Comparison of ENCODE assay signal across 22 mouse cellular contexts in genomic region chr1:20429056-20429394, GRCm38 (mm10).
A peak's percentile ranks its signal among the peaks of the same experiment; 100 is the strongest.
DNase-seq lines count a peak whose midpoint lies in the region; ATAC-seq and TF ChIP-seq lines count a peak whose summit lies in the region.
"Had no signal": no experiment of that assay in that cellular context is flagged by ENCODE, and none has a peak within 500 bp of the region (broad histone marks: within the 10 kb centered on the region; RNA-seq: fewer than 3 reads in every experiment).

No protein-coding gene starts in this region.

- peak; percentile 38; the same call in 1 of the 2 replicates for ATAC-seq in forebrain, embryonic 15.5 days (replicated peaks)
- no peak for ATAC-seq in forebrain, embryonic 11.5 days (replicated peaks; ENCODE audit: low FRiP score)
- ATAC-seq in midbrain, embryonic 14.5 days (ENCODE audit: low FRiP score, low TSS enrichment): no peak
- ATAC-seq in midbrain, embryonic 11.5 days (ENCODE audit: low FRiP score): no peak
- ATAC-seq in hindbrain, embryonic 14.5 days (ENCODE audit: low FRiP score): 0 out of 2 replicates have a peak, but pooled peaks have one; percentile 14
- 0 out of 2 replicates have a peak, but pooled peaks have one; percentile 13 for ATAC-seq in midbrain, postnatal 0 days (ENCODE audit: low FRiP score)
- ATAC-seq in erythroid progenitor cell, adult 5-6 weeks (replicated peaks; ENCODE audit: low FRiP score, poor library complexity, severe bottlenecking): no peak
- ATAC-seq: CD4-positive, CD25-positive, alpha-beta regulatory T cell, adult 4 months; intestine, embryonic 15.5 days had no signal

- H3K9ac ChIP-seq in forebrain, embryonic 15.5 days (replicated peaks): no peak overlapping the region
- no peak overlapping the region for H3K9ac ChIP-seq in forebrain, embryonic 11.5 days (ENCODE audit: low read length)
- H3K9ac ChIP-seq in midbrain, embryonic 14.5 days (replicated peaks; ENCODE audit: low read length): no peak overlapping the region
- no peak overlapping the region for H3K9ac ChIP-seq in midbrain, embryonic 11.5 days (ENCODE audit: low read length)
- H3K9ac ChIP-seq in hindbrain, embryonic 14.5 days: peak overlapping the region; percentile 43; the same call in 1 of the 2 replicates
- H3K9ac ChIP-seq in midbrain, postnatal 0 days (replicated peaks; ENCODE audit: low read length, poor library complexity, severe bottlenecking): peak overlapping the region; percentile 52; the same call in 1 of the 2 replicates
- H3K9ac ChIP-seq: embryonic facial prominence, embryonic 12.5 days; heart, embryonic 15.5 days; intestine, embryonic 15.5 days had no signal

- H3K9me3 ChIP-seq in forebrain, embryonic 15.5 days: no peaks in the 10 kb centered on the region
- H3K9me3 ChIP-seq in forebrain, embryonic 11.5 days (ENCODE audit: control insufficient read depth, low read length): no peaks in the 10 kb centered on the region
- H3K9me3 ChIP-seq in midbrain, embryonic 14.5 days (ENCODE audit: control insufficient read depth, low read length): no peaks in the 10 kb centered on the region
- no peaks in the 10 kb centered on the region for H3K9me3 ChIP-seq in midbrain, embryonic 11.5 days (ENCODE audit: control insufficient read depth, low read length)
- H3K9me3 ChIP-seq in hindbrain, embryonic 14.5 days (ENCODE audit: control insufficient read depth, low read length): no peaks in the 10 kb centered on the region
- H3K9me3 ChIP-seq in midbrain, postnatal 0 days (ENCODE audit: low read length): no peaks in the 10 kb centered on the region
- H3K9me3 ChIP-seq: embryonic facial prominence, embryonic 12.5 days; heart, embryonic 15.5 days; intestine, embryonic 15.5 days had no signal

- intact Hi-C loops in left cerebral cortex, postnatal 36 days (cut with DNase I): no loop called here

- H3K27ac ChIP-seq in forebrain, embryonic 15.5 days (replicated peaks): no peak overlapping the region
- no peak overlapping the region for H3K27ac ChIP-seq in forebrain, embryonic 11.5 days (ENCODE audit: low read depth, low read length)
- H3K27ac ChIP-seq in midbrain, embryonic 14.5 days (replicated peaks; ENCODE audit: low read depth, low read length): no peak overlapping the region
- H3K27ac ChIP-seq in midbrain, embryonic 11.5 days (ENCODE audit: low read depth, low read length): no peak overlapping the region
- H3K27ac ChIP-seq in hindbrain, embryonic 14.5 days: peak overlapping the region; percentile 38
- H3K27ac ChIP-seq in midbrain, postnatal 0 days (ENCODE audit: low read depth, low read length): no peak overlapping the region
- H3K27ac ChIP-seq: embryonic facial prominence, embryonic 12.5 days; heart, embryonic 15.5 days; intestine, embryonic 15.5 days had no signal

- peaks cover 6% of the 10 kb centered on the region for H3K4me1 ChIP-seq in forebrain, embryonic 15.5 days
- H3K4me1 ChIP-seq in forebrain, embryonic 11.5 days (replicated peaks; ENCODE audit: control insufficient read depth, insufficient read depth, low read length): 0 out of 2 replicates have a peak, but pooled peaks cover 2% of the 10 kb centered on the region
- H3K4me1 ChIP-seq in midbrain, embryonic 14.5 days (ENCODE audit: control insufficient read depth, insufficient read depth, low read length): peaks cover 8% of the 10 kb centered on the region; the same call in 1 of the 2 replicates
- H3K4me1 ChIP-seq in midbrain, embryonic 11.5 days (ENCODE audit: control insufficient read depth, insufficient read depth, low read length): peaks cover 3% of the 10 kb centered on the region; the same call in 1 of the 2 replicates
- peaks cover 12% of the 10 kb centered on the region for H3K4me1 ChIP-seq in hindbrain, embryonic 14.5 days (replicated peaks; ENCODE audit: control insufficient read depth, insufficient read depth, low read length)
- no peaks in the 10 kb centered on the region for H3K4me1 ChIP-seq in midbrain, postnatal 0 days (ENCODE audit: insufficient read depth, low read length)
- H3K4me1 ChIP-seq: embryonic facial prominence, embryonic 12.5 days; heart, embryonic 15.5 days; intestine, embryonic 15.5 days had no signal

- H3K36me3 ChIP-seq in forebrain, embryonic 15.5 days: no peaks in the 10 kb centered on the region
- H3K36me3 ChIP-seq in forebrain, embryonic 11.5 days (ENCODE audit: control insufficient read depth, insufficient read depth, low read length): no peaks in the 10 kb centered on the region
- no peaks in the 10 kb centered on the region for H3K36me3 ChIP-seq in midbrain, embryonic 14.5 days (ENCODE audit: control insufficient read depth, insufficient read depth, low read length)
- no peaks in the 10 kb centered on the region for H3K36me3 ChIP-seq in midbrain, embryonic 11.5 days (ENCODE audit: control insufficient read depth, insufficient read depth, low read length)
- H3K36me3 ChIP-seq in hindbrain, embryonic 14.5 days (replicated peaks; ENCODE audit: control insufficient read depth, insufficient read depth): no peaks in the 10 kb centered on the region
- no peaks in the 10 kb centered on the region for H3K36me3 ChIP-seq in midbrain, postnatal 0 days (ENCODE audit: insufficient read depth, low read length)
- H3K36me3 ChIP-seq: embryonic facial prominence, embryonic 12.5 days; G1E; heart, embryonic 15.5 days; intestine, embryonic 15.5 days had no signal

- no peak for DNase-seq in forebrain, embryonic 11.5 days (ENCODE audit: low spot score)
- DNase-seq in midbrain, embryonic 14.5 days: no peak
- no peak for DNase-seq in midbrain, embryonic 11.5 days (ENCODE audit: low spot score, missing footprints)
- no peak for DNase-seq in hindbrain, embryonic 14.5 days (ENCODE audit: low spot score)
- no peak for DNase-seq in midbrain, postnatal 0 days (ENCODE audit: low spot score)
- no peak for DNase-seq in left cerebral cortex, postnatal 36 days (ENCODE audit: low spot score in 2 of 2)
- DNase-seq: adrenal gland, postnatal 10 days; B cell, adult 2 months; cerebellum, adult 11 months; cerebellum, adult 8-10 months; cerebellum, postnatal 25 days; gastrocnemius, postnatal 10 days; heart, adult 18-20 months; heart, postnatal 14 days had no signal

- TF ChIP-seq CTCF in midbrain, postnatal 0 days (IDR thresholded peaks at IDR 0.05): no peak

- no peak overlapping the region for H3K4me3 ChIP-seq in forebrain, embryonic 15.5 days
- H3K4me3 ChIP-seq in forebrain, embryonic 11.5 days (ENCODE audit: low read depth, low read length): no peak overlapping the region
- H3K4me3 ChIP-seq in midbrain, embryonic 14.5 days (replicated peaks; ENCODE audit: low read depth, low read length): no peak overlapping the region
- H3K4me3 ChIP-seq in midbrain, embryonic 11.5 days (ENCODE audit: low read depth, low read length): no peak overlapping the region
- no peak overlapping the region; the same call in 1 of the 2 replicates for H3K4me3 ChIP-seq in hindbrain, embryonic 14.5 days (replicated peaks; ENCODE audit: low read length)
- no peak overlapping the region for H3K4me3 ChIP-seq in midbrain, postnatal 0 days (ENCODE audit: low read depth, low read length)
- H3K4me3 ChIP-seq: embryonic facial prominence, embryonic 12.5 days; heart, embryonic 15.5 days; intestine, embryonic 15.5 days had no signal

- 58% methylated on average over 3 of the region's 3 CpGs for WGBS in forebrain, embryonic 15.5 days
- 78% methylated on average over 3 of the region's 3 CpGs for WGBS in forebrain, embryonic 11.5 days
- 58% methylated on average over 3 of the region's 3 CpGs for WGBS in midbrain, embryonic 14.5 days
- 76% methylated on average over 3 of the region's 3 CpGs for WGBS in midbrain, embryonic 11.5 days
- 61% methylated on average over 3 of the region's 3 CpGs for WGBS in hindbrain, embryonic 14.5 days
- 46% methylated on average over 3 of the region's 3 CpGs for WGBS in midbrain, postnatal 0 days

- no peak overlapping the region for H3K4me2 ChIP-seq in forebrain, embryonic 15.5 days (replicated peaks)
- no peak overlapping the region for H3K4me2 ChIP-seq in forebrain, embryonic 11.5 days (ENCODE audit: low read depth, low read length, severe bottlenecking)
- H3K4me2 ChIP-seq in midbrain, embryonic 14.5 days (ENCODE audit: low read length): peak overlapping the region; percentile 35; the same call in 1 of the 2 replicates
- H3K4me2 ChIP-seq in midbrain, embryonic 11.5 days: no peak overlapping the region
- peak overlapping the region; percentile 44; the same call in 1 of the 2 replicates for H3K4me2 ChIP-seq in hindbrain, embryonic 14.5 days (replicated peaks)
- H3K4me2 ChIP-seq in midbrain, postnatal 0 days (ENCODE audit: low read depth, low read length, poor library complexity, severe bottlenecking): peak overlapping the region; percentile 46; the same call in 1 of the 2 replicates
- H3K4me2 ChIP-seq: heart, embryonic 11.5 days; heart, embryonic 15.5 days; intestine, embryonic 15.5 days had no signal

- H3K27me3 ChIP-seq in forebrain, embryonic 15.5 days: no peaks in the 10 kb centered on the region
- no peaks in the 10 kb centered on the region for H3K27me3 ChIP-seq in forebrain, embryonic 11.5 days (ENCODE audit: control insufficient read depth, insufficient read depth, low read length)
- no peaks in the 10 kb centered on the region; the same call in 1 of the 2 replicates for H3K27me3 ChIP-seq in midbrain, embryonic 14.5 days (ENCODE audit: control insufficient read depth, insufficient read depth, low read length)
- no peaks in the 10 kb centered on the region for H3K27me3 ChIP-seq in midbrain, embryonic 11.5 days (ENCODE audit: control insufficient read depth, insufficient read depth, low read length)
- no peaks in the 10 kb centered on the region for H3K27me3 ChIP-seq in hindbrain, embryonic 14.5 days (ENCODE audit: control insufficient read depth, insufficient read depth, low read length)
- no peaks in the 10 kb centered on the region for H3K27me3 ChIP-seq in midbrain, postnatal 0 days (ENCODE audit: insufficient read depth, low read length)
- H3K27me3 ChIP-seq: embryonic facial prominence, embryonic 12.5 days; heart, embryonic 15.5 days; intestine, embryonic 15.5 days had no signal

Comparison
In these comparisons a context has a peak if more than half of its experiments do, and no peak if none do; other contexts are left out.
1. ATAC-seq: peak in forebrain, embryonic 15.5 days (single experiment), hindbrain, embryonic 14.5 days (single experiment) and midbrain, postnatal 0 days (single experiment); none in forebrain, embryonic 11.5 days (single experiment), midbrain, embryonic 14.5 days (single experiment), midbrain, embryonic 11.5 days (single experiment) and erythroid progenitor cell, adult 5-6 weeks (single experiment).
2. H3K4me2 ChIP-seq: peak in midbrain, embryonic 14.5 days (single experiment), hindbrain, embryonic 14.5 days (single experiment) and midbrain, postnatal 0 days (single experiment); none in forebrain, embryonic 15.5 days (single experiment), forebrain, embryonic 11.5 days (single experiment) and midbrain, embryonic 11.5 days (single experiment).
3. H3K9ac ChIP-seq: peak in hindbrain, embryonic 14.5 days (single experiment) and midbrain, postnatal 0 days (single experiment); none in forebrain, embryonic 15.5 days (single experiment), forebrain, embryonic 11.5 days (single experiment), midbrain, embryonic 14.5 days (single experiment) and midbrain, embryonic 11.5 days (single experiment).